Mouse (Mus musculus): ENCODE results near the gene Fxyd1. TPM values are rescaled to one million over a fixed set of nuclear protein-coding genes. Genes with fewer than 3 reads are reported as not detected.

Gene Fxyd1
- polyA plus RNA-seq, 1 experiment from 2014 or later, result 31.1 TPM

DNA sequence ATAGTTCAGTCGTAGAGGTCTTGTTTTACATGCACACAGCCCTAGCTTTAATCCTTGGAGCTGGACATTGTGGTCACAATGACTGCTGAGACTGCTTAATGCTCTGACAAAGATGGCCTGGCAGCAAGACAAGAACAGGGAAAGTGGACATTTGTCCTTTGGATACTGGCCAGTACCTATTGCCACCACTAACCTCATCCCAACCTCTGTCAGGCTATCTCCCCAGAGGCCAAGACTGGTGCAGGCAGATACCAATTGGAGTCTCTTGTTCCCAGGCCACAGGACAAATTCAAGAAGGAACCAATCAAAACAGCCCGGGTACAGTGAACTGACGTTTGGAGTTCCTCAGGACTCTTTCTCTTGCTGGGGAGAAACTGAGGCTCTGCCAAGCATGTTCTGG lies 31.2 kb upstream of the Fxyd1 start:
- no peak overlapping the region for H3K27ac ChIP-seq
- no peak overlapping the region for H3K9ac ChIP-seq
- no peaks in the 10 kb centered on the region for H3K27me3 ChIP-seq
- WGBS, result 72% methylated on average over 3 of the region's 3 CpGs
- peaks cover 20% of the 10 kb centered on the region; the same call in 1 of the 2 replicates for H3K4me1 ChIP-seq
- no peak overlapping the region for H3K4me3 ChIP-seq
- H3K4me2 ChIP-seq (replicated peaks), result no peak overlapping the region
- H3K36me3 ChIP-seq, result no peaks in the 10 kb centered on the region
- H3K9me3 ChIP-seq, result no peaks in the 10 kb centered on the region
- ATAC-seq (ENCODE audit: insufficient number of reproducible peaks, insufficient read depth, low FRiP score, low TSS enrichment), result no peak

DNA sequence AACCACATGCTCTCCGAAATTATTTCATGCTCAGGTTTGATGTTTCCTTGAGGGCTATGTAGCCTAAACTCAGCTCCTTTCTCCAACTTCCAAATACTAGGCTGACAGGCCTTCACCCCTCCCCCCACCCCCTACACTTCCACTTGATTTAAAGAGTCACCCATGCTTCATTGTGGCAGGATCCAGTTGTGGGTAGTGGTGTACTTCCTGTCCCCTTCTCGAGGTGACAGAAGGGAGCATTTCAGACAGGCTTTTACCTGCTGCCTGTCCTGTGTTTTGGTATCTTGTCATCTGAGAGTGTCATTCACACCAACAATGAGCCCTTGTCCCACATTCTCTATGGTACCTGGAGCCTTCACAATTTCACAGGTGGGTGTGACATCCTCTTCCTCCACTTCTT lies 30.3 kb upstream of the Fxyd1 start:
- ATAC-seq (ENCODE audit: insufficient number of reproducible peaks, insufficient read depth, low FRiP score, low TSS enrichment), result no peak
- 52% methylated on average over 2 of the region's 2 CpGs for WGBS
- no peak overlapping the region for H3K27ac ChIP-seq

DNA sequence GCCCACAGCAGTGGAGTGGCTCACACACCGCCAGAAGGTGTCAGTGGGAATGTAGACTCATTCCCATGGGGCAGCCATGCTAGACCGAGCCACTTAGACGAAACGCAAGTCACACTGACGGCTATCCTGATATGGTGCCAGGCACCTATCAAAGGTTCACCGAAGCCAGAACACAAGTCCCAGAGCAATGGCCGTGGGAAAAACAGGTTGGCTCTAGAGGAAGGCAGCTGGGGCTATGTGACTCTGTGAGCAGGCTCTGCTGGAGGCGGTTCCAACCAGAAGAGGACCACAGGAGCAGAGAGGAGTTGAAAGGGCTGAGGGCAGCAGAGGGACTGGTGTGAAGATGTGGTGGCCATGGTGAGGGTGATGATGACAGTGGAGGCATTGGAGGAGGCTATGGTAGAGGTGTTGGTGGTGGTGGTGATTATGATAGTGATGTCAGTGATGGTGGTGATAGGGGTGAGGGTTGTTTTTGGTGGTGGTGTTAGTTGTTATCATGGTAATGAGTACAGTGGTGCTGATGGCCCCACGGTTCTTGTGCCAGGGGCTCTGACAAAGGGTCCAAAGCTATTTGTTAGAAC lies 29.3 kb upstream of the Fxyd1 start:
- ATAC-seq (ENCODE audit: insufficient number of reproducible peaks, insufficient read depth, low FRiP score, low TSS enrichment), result no peak
- Histone ChIP-seq H3K4me1 (peaks cover 26% of the 10 kb centered on the region; the same call in 1 of the 2 replicates), H3K27me3 (no peaks in the 10 kb centered on the region), H3K36me3 (no peaks in the 10 kb centered on the region), H3K9ac (no peak overlapping the region), H3K4me3 (no peak overlapping the region), H3K4me2 (replicated peaks) (no peak overlapping the region), H3K9me3 (no peaks in the 10 kb centered on the region), H3K27ac (no peak overlapping the region)
- 87% methylated on average over 9 of the region's 9 CpGs for WGBS

More for the DNA sequence above, 30.3 kb upstream of the Fxyd1 start:
- Histone ChIP-seq H3K9ac (no peak overlapping the region), H3K4me1 (peaks cover 26% of the 10 kb centered on the region; the same call in 1 of the 2 replicates), H3K9me3 (no peaks in the 10 kb centered on the region), H3K36me3 (no peaks in the 10 kb centered on the region), H3K4me3 (no peak overlapping the region), H3K4me2 (replicated peaks) (no peak overlapping the region), H3K27me3 (no peaks in the 10 kb centered on the region)

DNA sequence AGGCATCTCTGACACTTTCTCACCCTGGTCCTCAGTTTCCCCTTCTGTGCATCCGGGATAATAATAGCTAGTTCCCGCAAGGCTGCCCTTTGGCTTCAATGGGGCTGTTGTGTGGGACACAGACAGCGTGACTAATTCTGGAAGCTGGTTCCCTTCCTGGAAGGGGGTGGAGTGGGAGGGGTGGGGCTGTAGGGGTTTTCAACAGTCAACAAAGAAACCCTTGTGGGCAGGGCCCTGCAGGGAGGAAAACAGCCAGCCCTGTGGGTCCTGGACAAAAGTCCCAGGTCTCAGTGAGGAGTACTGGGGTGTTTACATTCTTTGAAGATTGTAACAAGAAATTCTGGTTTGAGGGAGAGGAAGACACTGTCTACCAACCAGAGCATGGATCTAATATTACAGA lies 28.2 kb upstream of the Fxyd1 start:
- peak overlapping the region; percentile 72 for H3K27ac ChIP-seq
- ATAC-seq (ENCODE audit: insufficient number of reproducible peaks, insufficient read depth, low FRiP score, low TSS enrichment), result no peak

DNA sequence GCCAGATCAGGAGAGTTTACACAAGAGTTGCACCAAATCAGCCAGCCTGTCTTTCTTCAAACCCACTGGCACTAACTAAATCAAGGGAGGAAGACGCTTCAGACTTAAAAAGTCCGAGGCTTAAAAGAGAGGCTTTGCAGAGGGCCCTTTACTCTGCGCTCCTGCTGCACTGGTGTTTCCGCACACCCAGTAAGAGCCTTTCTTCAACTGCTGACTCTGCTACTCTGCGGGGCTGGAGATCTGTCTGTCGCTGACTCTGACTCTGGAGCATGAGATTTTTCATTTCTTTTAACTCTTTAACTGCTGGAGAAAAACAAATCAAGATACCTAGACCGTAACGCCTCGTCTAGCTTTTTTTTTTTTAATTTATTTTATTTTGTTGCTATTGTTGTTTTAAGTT lies 27.1 kb upstream of the Fxyd1 start:
- H3K4me1 ChIP-seq, result peaks cover 26% of the 10 kb centered on the region; the same call in 1 of the 2 replicates
- peak overlapping the region; percentile 70 for H3K27ac ChIP-seq
- 0 out of 2 replicates have a peak, but pooled peaks have one; percentile 68 for ATAC-seq (ENCODE audit: insufficient number of reproducible peaks, insufficient read depth, low FRiP score, low TSS enrichment)

More for the DNA sequence above, 28.2 kb upstream of the Fxyd1 start:
- Histone ChIP-seq H3K36me3 (no peaks in the 10 kb centered on the region), H3K4me2 (replicated peaks) (no peak overlapping the region), H3K9ac (no peak overlapping the region), H3K4me1 (peaks cover 26% of the 10 kb centered on the region; the same call in 1 of the 2 replicates), H3K4me3 (no peak overlapping the region), H3K27me3 (no peaks in the 10 kb centered on the region), H3K9me3 (no peaks in the 10 kb centered on the region)
- 21% methylated on average over 3 of the region's 3 CpGs for WGBS

DNA sequence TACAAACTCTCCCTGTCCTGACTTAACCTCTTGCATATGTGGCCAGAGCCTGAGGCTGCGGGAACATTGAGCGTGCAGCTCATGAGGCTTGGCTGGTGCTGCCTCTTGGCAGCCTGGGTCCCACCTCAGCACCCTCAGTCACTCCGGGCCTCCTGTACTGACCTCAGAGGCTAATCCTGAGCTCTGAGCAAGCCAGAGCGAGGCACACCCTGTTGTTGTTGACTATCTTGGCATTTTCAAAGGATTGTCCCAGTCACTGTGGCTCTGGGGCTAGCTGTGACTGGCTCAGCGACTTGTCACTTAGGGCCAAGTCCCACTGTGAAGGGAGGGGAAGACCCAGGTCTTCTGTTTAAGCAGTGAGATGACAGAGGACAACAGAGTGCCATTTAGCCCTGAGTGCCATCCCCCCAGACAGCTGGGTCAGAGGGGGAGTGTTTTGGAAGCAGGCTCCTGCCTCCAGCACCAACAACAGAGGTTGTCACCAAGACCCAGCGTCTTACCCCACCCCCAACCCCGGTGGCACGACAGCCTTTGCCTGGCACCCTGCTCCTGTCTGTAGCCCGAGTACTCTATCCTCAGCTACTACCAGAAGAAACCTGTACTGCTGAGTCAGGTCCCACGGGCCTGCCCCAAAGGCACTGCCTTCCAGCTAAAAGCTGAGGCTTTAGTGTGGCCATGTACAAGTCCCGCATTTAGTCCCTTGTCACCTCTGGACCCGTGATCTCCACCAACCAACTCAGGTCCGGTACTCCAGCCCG lies 26.0 kb upstream of the Fxyd1 start:
- Histone ChIP-seq H3K4me2 (replicated peaks) (no peak overlapping the region), H3K4me3 (no peak overlapping the region), H3K9ac (no peak overlapping the region), H3K27me3 (no peaks in the 10 kb centered on the region), H3K9me3 (no peaks in the 10 kb centered on the region), H3K36me3 (no peaks in the 10 kb centered on the region), H3K4me1 (peaks cover 26% of the 10 kb centered on the region; the same call in 1 of the 2 replicates), H3K27ac (peak overlapping the region; percentile 70; the same call in 1 of the 2 replicates)
- no peak for ATAC-seq (ENCODE audit: insufficient number of reproducible peaks, insufficient read depth, low FRiP score, low TSS enrichment)
- 40% methylated on average over 14 of the region's 14 CpGs for WGBS

More for the DNA sequence above, 27.1 kb upstream of the Fxyd1 start:
- no peak overlapping the region for H3K4me2 ChIP-seq (replicated peaks)
- 40% methylated on average over 9 of the region's 9 CpGs for WGBS
- no peaks in the 10 kb centered on the region for H3K9me3 ChIP-seq
- no peak overlapping the region for H3K4me3 ChIP-seq
- H3K36me3 ChIP-seq, result no peaks in the 10 kb centered on the region
- H3K9ac ChIP-seq, result no peak overlapping the region
- H3K27me3 ChIP-seq, result no peaks in the 10 kb centered on the region

DNA sequence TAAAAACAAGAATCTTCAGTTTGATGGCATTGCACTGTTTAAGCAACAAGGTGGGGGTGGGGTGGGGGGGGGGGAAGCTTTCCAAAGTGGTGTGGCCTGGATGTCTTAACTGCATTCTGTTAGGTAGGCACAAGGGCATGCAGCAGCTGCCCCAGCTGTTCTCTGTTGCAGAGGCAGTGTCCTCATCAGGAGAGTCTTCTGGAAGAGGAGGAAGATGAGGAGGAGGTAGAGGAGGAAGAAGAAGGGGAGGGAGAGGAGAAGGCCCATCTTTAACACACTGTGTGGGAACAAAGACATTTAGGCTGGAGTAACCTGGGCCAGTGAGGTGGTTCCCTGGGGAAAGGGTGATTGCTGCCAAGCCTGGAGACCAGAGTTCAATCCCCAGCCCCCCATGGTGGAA lies 25.1 kb upstream of the Fxyd1 start:
- no peak overlapping the region for H3K9ac ChIP-seq
- no peak overlapping the region for H3K27ac ChIP-seq
- H3K4me3 ChIP-seq, result no peak overlapping the region
- no peak for ATAC-seq (ENCODE audit: insufficient number of reproducible peaks, insufficient read depth, low FRiP score, low TSS enrichment)
- H3K27me3 ChIP-seq, result no peaks in the 10 kb centered on the region
- H3K4me1 ChIP-seq, result peaks cover 34% of the 10 kb centered on the region
- H3K36me3 ChIP-seq, result no peaks in the 10 kb centered on the region
- no peaks in the 10 kb centered on the region for H3K9me3 ChIP-seq
- H3K4me2 ChIP-seq (replicated peaks), result no peak overlapping the region

DNA sequence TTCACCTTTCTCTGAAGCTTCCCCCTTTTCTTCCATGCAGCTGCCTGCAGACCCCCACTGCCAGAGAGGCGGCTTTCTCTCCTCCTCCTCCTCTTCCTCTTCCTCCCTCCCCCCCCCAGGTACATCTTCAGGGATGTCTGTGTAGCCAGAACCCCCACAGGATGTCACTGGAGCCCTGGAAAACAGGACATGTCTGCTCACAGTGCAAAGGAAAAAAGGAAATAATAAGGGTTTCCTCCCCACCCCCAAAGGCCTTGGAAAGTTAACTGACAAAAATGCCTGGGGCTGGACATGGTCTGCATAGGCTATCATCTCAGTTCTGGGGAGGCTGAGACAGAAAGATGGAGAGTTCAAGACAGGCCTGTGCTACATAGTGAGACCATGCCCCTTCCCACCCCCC lies 24.1 kb upstream of the Fxyd1 start:
- 35% methylated on average over 1 of the region's 1 CpGs for WGBS
- no peaks in the 10 kb centered on the region for H3K27me3 ChIP-seq
- H3K36me3 ChIP-seq, result no peaks in the 10 kb centered on the region
- H3K9ac ChIP-seq, result no peak overlapping the region
- H3K4me1 ChIP-seq, result peaks cover 40% of the 10 kb centered on the region
- H3K4me3 ChIP-seq, result no peak overlapping the region
- no peaks in the 10 kb centered on the region for H3K9me3 ChIP-seq
- ATAC-seq (ENCODE audit: insufficient number of reproducible peaks, insufficient read depth, low FRiP score, low TSS enrichment), result no peak
- H3K27ac ChIP-seq, result no peak overlapping the region
- no peak overlapping the region for H3K4me2 ChIP-seq (replicated peaks)

DNA sequence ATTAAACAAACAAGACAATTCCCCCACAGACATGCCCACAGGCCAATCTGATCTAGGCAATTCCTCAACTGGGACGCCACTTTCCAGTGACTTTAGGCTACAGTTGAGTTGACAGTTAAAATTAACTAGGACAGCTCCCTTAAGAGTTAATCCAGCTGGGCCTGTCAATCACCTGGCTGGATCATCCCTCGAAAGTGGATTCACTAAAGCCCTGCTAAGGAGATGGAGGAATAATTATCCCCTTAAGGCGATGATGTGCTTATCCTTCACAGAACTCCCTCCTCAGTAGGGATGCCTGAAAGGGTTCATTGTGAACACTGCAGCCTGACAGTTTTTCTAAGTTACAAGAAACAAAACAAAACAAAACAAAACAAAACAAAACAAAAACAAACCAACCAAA lies 23.6 kb upstream of the Fxyd1 start:
- 29% methylated on average over 3 of the region's 3 CpGs for WGBS
- Histone ChIP-seq H3K4me2 (replicated peaks) (no peak overlapping the region), H3K9ac (no peak overlapping the region), H3K4me3 (no peak overlapping the region), H3K9me3 (no peaks in the 10 kb centered on the region), H3K27me3 (no peaks in the 10 kb centered on the region), H3K36me3 (no peaks in the 10 kb centered on the region), H3K4me1 (peaks cover 40% of the 10 kb centered on the region), H3K27ac (no peak overlapping the region)
- ATAC-seq (ENCODE audit: insufficient number of reproducible peaks, insufficient read depth, low FRiP score, low TSS enrichment), result no peak

DNA sequence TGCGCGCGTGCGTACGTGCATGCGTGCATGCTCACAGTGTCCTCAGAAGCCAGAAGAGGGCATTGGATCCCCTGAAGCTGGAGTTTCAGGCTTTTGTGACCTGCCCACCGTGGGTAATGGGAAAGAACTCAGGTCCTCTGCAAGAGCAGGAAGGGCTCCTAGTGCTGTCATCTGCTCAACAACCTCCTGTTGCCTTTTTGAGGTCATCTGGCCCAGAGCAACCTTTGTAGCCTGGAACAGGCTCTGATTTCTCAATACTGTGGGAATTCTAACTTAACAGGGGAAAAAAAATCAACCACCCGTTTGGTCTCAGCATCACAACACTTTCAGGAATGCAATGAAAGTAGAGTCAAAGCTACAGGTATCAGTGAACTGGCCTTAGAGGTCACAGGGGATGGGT lies 22.7 kb upstream of the Fxyd1 start:
- H3K4me2 ChIP-seq (replicated peaks), result no peak overlapping the region
- no peaks in the 10 kb centered on the region for H3K36me3 ChIP-seq
- ATAC-seq (ENCODE audit: insufficient number of reproducible peaks, insufficient read depth, low FRiP score, low TSS enrichment), result no peak
- H3K9me3 ChIP-seq, result no peaks in the 10 kb centered on the region
- H3K27me3 ChIP-seq, result no peaks in the 10 kb centered on the region
- H3K4me3 ChIP-seq, result no peak overlapping the region
- H3K9ac ChIP-seq, result no peak overlapping the region
- H3K27ac ChIP-seq, result no peak overlapping the region
- 97% methylated on average over 8 of the region's 8 CpGs for WGBS
- H3K4me1 ChIP-seq, result peaks cover 33% of the 10 kb centered on the region

DNA sequence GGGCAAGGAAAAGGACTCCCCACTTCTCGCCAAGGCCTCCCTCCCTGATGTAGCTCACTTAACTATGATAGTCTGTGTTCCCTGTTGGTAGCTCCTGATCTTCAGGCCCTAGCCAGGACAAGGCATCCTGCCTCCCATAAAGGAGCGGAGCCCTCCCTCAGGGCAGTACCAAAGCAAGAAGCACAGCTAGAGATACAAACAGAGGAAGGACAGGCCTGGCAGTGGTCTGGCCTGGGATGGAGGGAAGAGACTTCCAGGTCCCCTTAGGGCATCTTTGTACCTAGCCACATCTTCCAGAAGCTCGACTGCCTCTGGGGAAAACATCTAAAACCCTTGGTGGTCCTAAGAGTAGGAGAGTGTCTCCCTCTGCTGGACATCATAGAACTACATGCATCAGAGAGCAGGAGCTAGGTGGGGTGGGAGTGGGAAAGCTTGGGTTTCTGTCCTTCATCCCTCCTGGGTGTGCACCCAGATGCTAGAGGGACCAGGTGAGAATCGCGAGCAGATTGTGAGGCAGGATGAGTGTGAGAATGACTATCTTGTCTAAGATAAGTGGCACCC lies 21.0 kb upstream of the Fxyd1 start:
- no peaks in the 10 kb centered on the region for H3K27me3 ChIP-seq
- no peaks in the 10 kb centered on the region for H3K36me3 ChIP-seq
- H3K27ac ChIP-seq, result peak overlapping the region; percentile 9; the same call in 1 of the 2 replicates
- no peak overlapping the region for H3K9ac ChIP-seq
- H3K4me2 ChIP-seq (replicated peaks), result no peak overlapping the region
- ATAC-seq (ENCODE audit: insufficient number of reproducible peaks, insufficient read depth, low FRiP score, low TSS enrichment), result no peak
- H3K9me3 ChIP-seq, result no peaks in the 10 kb centered on the region
- H3K4me1 ChIP-seq, result peaks cover 18% of the 10 kb centered on the region
- 33% methylated on average over 5 of the region's 5 CpGs for WGBS
- no peak overlapping the region for H3K4me3 ChIP-seq

DNA sequence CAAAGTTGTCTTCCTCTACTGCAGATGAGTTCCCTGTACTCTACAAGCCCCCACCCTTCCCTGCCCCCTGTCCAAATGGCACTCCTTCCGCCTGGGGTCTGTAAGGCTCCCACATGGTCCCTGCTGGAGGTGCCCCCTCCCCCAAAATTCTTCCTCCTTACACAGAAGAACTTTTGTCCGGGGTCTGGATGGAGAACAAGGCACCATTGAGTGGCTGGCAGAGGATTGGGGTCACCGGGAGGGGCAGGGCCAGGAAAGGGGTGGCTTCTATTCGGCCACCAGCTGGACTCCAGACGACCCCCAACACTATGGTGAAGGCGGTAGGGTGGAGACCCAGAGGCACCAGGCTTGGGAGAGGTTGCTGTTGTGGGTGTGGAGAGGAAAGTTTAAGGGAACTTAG lies 20.5 kb upstream of the Fxyd1 start:
- ATAC-seq (ENCODE audit: insufficient number of reproducible peaks, insufficient read depth, low FRiP score, low TSS enrichment), result peak; percentile 29; the same call in 1 of the 2 replicates
- 0 out of 2 replicates have a peak overlapping the region, but pooled peaks have one; percentile 9 for H3K27ac ChIP-seq
- H3K27me3 ChIP-seq, result no peaks in the 10 kb centered on the region

More for the DNA sequence above, 20.5 kb upstream of the Fxyd1 start:
- Histone ChIP-seq H3K4me1 (peaks cover 14% of the 10 kb centered on the region), H3K36me3 (no peaks in the 10 kb centered on the region), H3K9ac (no peak overlapping the region), H3K9me3 (no peaks in the 10 kb centered on the region), H3K4me3 (no peak overlapping the region), H3K4me2 (replicated peaks) (no peak overlapping the region)
- 25% methylated on average over 6 of the region's 6 CpGs for WGBS

Data from embryonic facial prominence, embryonic 12.5 days (tissue).